Mouse (Mus musculus) erythroblast, adult 5-6 weeks (primary cell): Measurements from ENCODE around the gene Cnga3. TPM values are rescaled to one million over a fixed set of nuclear protein-coding genes. Genes with fewer than 3 reads are reported as not detected.

ENCODE experiments used
- ATAC-seq: replicated peaks from 2 replicates; pipeline ENCODE4 v1.8.0; 2016; ENCODE audit warnings: moderate number of reproducible peaks, mild to moderate bottlenecking, moderate TSS enrichment, inconsistent platforms; ENCODE audit not compliant: poor library complexity, low FRiP score, severe bottlenecking
- total RNA-seq, 2 experiments: library from RNA; stranded (forward) in 1 of 2; stranded (reverse) in 1 of 2; fragments of 150-400 nt in 1 of 2; fragments of 200-764, 138-1000 nt in 1 of 2; gene quantifications; 2 replicates each; pipeline versions ENCODE4 v1.2.3 to v1.2.4; 2015 to 2017; ENCODE audit warnings: low replicate concordance in 2 of 2

Gene Cnga3
- total RNA-seq, 2 experiments from 2014 or later, result not detected

- ATAC-seq, result no peak
Measured at GRCm38 (mm10) chr1:37258443-37258842, 44.2 kb downstream of the Cnga3 start.

GRCm38 (mm10) chr1:37272464-37272863 lies 58.2 kb downstream of the Cnga3 start:
- 0 out of 2 replicates have a peak, but pooled peaks have one; percentile 46 for ATAC-seq

- ATAC-seq, result no peak
Measured at GRCm38 (mm10) chr1:37286556-37286955, 72.3 kb downstream of the Cnga3 start.

GRCm38 (mm10) chr1:37287748-37288147 lies 73.5 kb downstream of the Cnga3 start:
- no peak for ATAC-seq

DNA sequence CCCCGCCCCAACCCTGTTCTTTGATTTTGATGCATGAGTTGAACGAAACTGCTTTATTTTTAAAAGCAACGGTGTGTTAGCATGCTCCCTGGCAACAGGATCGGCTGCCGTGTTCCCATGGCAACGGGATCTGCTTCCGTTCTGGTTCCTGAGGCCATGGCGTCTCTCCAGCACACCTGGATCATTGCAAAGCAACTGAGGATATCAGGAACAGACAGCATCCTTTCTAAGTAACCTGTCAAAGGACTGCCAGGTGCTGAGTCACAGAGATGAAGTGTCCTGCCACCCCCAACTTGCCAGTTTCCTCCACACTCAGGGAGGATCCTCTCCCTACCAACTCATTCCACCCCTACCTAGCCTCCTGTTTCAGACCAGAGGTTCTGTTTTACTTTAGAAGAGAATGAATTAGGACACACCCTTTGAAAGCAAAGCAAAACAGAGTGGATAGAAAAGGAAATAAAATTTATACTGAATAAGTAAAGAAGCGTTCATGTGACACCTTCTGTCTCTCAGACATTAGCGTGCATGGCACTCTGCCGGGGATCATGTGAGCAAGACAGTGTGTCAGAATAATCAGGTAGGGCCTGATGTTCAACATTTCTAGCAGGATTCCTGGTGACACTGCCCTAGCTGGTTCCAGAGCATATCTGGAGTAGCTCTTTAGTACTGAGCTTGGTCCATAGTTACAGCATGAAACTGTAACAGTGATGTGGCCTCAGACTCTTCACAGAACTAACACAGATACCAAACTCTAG lies 74.1 kb downstream of the Cnga3 start:
- no peak for ATAC-seq

GRCm38 (mm10) chr1:37288941-37289340 lies 74.7 kb downstream of the Cnga3 start:
- no peak for ATAC-seq

GRCm38 (mm10) chr1:37296414-37296813 lies 82.2 kb downstream of the Cnga3 start:
- no peak for ATAC-seq

- no peak for ATAC-seq
Measured at GRCm38 (mm10) chr1:37298904-37299303, 84.7 kb downstream of the Cnga3 start.

DNA sequence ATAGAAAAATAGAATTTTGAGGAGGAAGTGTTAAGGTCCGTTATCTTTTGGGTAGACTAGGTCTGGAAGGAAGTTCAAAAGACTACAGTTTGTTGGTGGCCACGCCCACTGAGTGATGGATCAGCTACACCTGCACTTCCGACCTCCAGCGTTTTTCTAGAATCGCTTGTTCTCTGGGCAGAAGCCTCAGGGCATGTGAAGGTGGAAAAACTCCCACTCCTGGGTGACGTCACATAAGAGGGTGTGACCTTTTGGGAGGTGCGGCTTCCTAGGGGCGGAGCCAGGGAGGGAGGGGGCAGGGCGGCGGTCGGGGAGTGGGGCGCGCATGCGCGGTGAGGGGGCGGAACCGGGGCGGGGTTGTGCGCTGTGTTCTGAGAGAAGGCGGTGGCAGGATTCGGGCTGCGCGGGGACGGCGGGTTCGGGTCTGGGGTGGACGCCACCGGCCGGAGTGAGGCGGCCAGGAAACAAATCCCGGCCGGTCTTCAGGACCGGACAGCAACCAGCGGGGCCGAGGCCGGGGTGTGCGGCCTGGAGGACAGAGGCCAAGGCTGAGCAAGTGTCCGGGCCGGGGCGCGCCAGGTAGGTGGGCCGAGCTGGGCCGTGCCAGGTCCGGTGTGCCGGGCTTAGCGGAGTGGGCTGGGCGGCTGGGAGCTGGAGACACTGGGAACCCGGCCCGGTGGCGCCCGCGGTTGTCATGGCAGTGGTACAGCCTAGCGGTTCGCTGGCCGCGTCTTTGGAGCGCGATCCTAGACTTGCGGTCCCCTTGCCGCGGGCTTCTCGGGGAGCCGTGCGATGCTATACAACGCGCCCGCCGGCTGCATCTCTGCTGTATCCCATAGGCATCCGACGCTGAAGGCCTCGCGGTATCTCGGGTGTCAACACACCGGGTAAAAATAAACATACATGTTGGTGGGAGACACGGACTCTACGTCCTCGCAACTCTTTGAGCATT lies 85.6 kb downstream of the Cnga3 start, which contains the start of gene Inpp4a:
Inpp4a (plus strand) TSS at position 326 of the 952 bp plus-strand sequence.
- peak; percentile 85 for ATAC-seq

DNA sequence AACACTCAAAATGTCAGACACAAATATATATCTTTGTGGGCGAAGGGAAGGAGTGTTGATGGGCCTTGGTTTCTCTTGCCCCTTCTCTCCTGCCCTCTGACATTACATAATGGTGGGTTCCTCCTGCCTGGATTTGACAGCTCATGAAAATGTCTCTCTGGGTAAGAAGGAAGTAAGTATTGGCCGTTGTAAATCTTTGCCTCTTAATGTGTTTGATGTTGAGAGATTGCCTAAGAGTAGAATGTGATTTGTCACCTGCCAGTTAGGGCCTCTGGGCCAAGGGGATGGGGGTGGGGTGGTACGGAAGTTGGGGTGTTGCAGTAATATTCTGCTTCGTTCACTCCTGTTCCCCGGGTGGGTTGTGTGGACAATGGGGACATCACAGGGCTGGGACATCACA lies 86.4 kb downstream of the Cnga3 start:
- ATAC-seq, result no peak

DNA sequence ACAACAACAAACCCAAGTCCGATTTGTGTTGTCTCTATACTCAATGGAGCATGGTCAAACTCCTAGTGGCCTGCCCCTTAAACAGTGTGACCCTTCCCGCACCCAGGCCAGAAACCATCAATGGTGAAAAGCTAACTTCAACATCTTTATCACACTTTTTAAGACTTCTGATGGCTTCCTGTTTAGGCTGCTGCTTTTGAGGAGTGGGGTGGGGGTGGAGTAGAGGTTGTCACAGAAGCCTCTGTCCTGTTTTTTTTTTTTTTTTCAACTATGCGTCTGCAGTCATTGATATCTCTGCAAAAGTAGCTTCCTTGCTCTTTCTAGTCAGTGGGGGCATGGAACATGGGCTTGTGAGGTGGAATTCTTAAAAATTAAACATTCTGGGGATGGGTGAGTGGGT lies 88.6 kb downstream of the Cnga3 start:
- ATAC-seq, result no peak

DNA sequence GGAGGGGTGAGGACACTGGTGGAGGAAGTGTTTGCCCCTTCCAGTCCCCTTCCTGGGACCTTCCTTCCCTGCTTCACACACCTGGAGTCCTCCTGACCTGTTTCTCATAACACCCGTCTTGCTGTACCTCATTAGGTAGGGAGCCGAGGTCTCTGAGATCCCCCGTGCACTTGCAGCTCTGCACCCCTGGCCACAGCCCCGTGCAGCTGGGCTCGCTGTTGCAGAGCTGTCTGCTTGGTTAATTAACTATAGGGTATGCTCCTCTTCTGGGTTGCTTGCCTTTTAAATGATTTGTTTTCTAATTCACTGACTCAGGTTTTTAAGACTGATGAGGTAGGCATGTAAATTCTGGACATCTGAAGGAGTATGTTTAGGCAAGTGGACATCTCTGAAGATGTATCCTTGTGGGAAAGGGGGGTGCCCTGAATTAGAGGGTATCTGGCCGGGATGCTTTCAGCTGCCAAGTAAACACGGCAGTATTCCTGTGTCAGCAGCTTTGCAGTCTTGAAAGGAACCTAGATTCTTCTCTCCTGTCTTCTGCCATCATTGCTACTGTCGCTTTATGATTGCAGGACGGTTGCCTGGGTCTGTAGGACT lies 91.6 kb downstream of the Cnga3 start:
- ATAC-seq, result no peak

- no peak for ATAC-seq
Measured at GRCm38 (mm10) chr1:37307586-37307985, 93.4 kb downstream of the Cnga3 start.

GRCm38 (mm10) chr1:37308021-37308742 lies 93.9 kb downstream of the Cnga3 start:
- ATAC-seq, result no peak

DNA sequence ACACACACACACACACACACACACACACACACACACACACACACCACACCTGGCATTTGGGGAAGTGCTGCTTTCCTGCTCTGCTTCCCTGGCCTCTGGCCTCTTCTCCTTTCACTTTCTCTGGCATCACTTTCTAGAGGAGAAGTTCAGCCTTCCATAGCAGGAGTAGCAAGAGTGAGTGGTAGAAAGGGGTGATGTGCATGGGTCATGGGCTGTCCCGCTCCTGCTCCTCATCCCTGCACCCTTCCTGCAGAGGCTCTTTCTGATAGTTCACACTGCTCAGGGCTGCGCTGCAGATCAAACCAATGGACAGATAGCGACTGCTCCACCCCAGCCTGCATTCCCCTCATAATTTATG lies 94.5 kb downstream of the Cnga3 start:
- no peak for ATAC-seq

DNA sequence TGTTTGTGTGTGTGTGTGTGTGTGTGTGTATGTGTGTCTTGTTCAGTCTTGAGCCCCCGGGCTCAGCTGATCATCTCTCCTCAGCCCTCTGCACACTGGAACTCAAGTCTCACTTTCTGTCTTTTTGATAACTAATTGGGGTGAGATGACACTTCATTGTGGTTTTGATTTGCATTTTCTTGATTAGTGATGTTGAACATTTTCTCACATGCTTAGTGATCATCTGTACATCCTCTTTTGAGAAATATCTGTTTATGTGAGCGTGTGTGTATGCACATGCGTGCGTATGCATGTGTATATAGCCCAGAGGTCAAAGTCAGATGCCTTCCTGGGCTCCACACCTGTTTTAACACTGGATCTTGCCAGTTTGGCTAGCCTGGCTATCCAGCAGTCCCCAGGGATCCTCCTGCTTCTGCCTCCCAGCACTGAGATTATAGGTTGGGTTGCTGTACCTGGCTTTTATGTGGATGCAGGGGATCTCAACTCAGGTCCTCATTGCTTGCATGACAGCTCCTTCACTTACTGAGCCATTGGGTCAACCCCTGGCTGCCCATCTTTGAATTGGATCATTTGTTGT lies 95.8 kb downstream of the Cnga3 start:
- no peak for ATAC-seq
